Mouse (Mus musculus): ENCODE measurements around the gene Terb1. TPM values are rescaled to one million over a fixed set of nuclear protein-coding genes. Genes with fewer than 3 reads are reported as not detected.

Gene Terb1
- polyA plus RNA-seq, 1 experiment, result not detected

DNA sequence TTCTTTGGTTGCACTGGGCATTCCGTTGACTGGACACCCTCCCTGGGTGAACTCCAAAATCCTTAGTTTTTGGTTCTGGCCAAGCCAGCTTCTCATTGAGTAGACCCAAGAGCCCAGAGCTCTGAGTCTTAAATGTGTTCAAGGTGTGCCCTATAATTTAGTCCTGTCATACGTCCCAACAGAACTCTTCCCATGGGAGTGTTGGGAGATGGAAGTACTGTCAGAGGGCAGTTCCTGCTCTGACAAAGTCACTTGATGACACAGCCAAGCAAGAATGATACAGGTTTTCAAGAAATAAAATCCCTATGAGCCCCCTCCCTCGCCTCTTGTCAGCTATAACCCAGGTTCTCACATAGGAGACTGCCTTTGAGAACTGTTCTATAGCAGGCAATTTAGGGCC lies 424 bp upstream of the Terb1 start:
- TF ChIP-seq POLR2A (IDR thresholded peaks at IDR 0.05; ENCODE audit: insufficient read depth, low read depth, low read length) (no peak), CTCF (IDR thresholded peaks at IDR 0.05; ENCODE audit: insufficient read depth, low read depth, low read length) (no peak)
- no peak overlapping the region for H3K27ac ChIP-seq (ENCODE audit: insufficient read depth, low read depth, low read length)
- H3K4me3 ChIP-seq (ENCODE audit: insufficient read depth, low read depth, low read length), result no peak overlapping the region
- H3K4me1 ChIP-seq (ENCODE audit: control insufficient read depth, insufficient read depth, low read length), result peaks cover 6% of the 10 kb centered on the region; the same call in 1 of the 2 replicates
- 83% methylated on average over 3 of the region's 3 CpGs for WGBS

DNA sequence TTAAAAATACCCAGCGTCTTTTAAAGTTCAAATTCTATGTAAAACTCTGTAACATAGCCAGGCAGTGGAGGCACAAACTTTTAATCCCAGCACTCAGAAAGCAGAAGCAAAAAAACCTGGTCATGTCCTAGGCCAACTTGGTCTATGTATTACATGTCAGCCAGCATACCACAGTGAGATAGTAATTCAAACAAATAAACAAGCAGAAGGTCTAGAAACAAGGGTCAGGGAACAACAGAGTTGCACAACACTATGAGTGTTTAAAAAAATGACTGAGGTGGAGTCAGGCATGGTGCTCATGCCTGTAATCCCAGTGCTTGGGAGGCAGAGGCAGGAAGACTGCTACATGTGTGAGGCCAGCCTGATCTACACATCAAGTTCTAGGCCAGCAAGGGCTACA lies 30.6 kb downstream of the Terb1 start:
- WGBS, result 59% methylated on average over 1 of the region's 1 CpGs
- TF ChIP-seq POLR2A (IDR thresholded peaks at IDR 0.05; ENCODE audit: insufficient read depth, low read depth, low read length) (no peak), CTCF (IDR thresholded peaks at IDR 0.05; ENCODE audit: insufficient read depth, low read depth, low read length) (no peak)
- no peak overlapping the region for H3K4me3 ChIP-seq (ENCODE audit: insufficient read depth, low read depth, low read length)
- H3K4me1 ChIP-seq (ENCODE audit: control insufficient read depth, insufficient read depth, low read length), result no peaks in the 10 kb centered on the region
- no peak overlapping the region for H3K27ac ChIP-seq (ENCODE audit: insufficient read depth, low read depth, low read length)

DNA sequence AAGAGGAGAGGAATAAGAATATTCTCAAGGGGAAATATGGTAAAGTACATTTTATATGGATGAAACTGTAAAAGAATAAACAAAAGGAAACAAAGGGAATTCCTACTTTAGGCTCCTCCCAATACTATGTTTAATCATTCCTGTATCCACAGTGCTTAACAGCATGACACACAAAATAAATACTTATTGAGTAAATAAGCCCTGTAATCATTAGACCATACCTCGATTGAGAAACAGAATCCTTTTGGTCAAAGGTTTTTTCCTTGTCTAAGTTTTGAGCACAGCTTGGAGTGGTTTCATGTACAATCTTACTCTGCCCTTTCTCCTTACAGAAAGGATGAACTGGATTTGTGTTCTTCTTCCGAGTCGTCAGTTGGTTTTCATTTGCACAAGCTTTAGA lies 37.2 kb downstream of the Terb1 start:
- 68% methylated on average over 3 of the region's 3 CpGs for WGBS
- TF ChIP-seq CTCF (IDR thresholded peaks at IDR 0.05; ENCODE audit: insufficient read depth, low read depth, low read length) (no peak), POLR2A (IDR thresholded peaks at IDR 0.05; ENCODE audit: insufficient read depth, low read depth, low read length) (no peak)
- Histone ChIP-seq H3K4me1 (ENCODE audit: control insufficient read depth, insufficient read depth, low read length) (no peaks in the 10 kb centered on the region), H3K27ac (ENCODE audit: insufficient read depth, low read depth, low read length) (no peak overlapping the region), H3K4me3 (ENCODE audit: insufficient read depth, low read depth, low read length) (no peak overlapping the region)

DNA sequence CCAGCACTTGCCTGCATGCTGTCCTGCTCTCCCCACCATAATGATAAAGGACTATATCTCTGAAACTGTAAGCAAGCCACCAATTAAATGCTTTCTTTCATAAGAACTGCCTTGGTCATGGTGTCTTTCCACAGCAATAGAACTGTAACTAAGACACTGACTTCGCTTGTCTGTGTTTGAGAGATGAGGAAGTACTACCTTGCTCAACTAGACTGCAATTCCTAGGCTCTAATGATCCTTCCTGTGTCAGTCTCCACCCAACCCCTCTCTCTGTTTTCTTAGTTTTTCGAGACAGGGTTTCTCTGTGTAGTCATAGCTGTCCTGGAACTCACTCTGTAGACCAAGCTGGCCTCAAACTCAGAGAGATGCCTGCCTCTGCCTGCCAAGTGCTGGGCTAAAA lies 42.2 kb downstream of the Terb1 start:
- Histone ChIP-seq H3K4me3 (ENCODE audit: insufficient read depth, low read depth, low read length) (no peak overlapping the region), H3K4me1 (ENCODE audit: control insufficient read depth, insufficient read depth, low read length) (no peaks in the 10 kb centered on the region), H3K27ac (ENCODE audit: insufficient read depth, low read depth, low read length) (no peak overlapping the region)
- WGBS, result 78% methylated on average over 2 of the region's 2 CpGs
- no peak for TF ChIP-seq CTCF (IDR thresholded peaks at IDR 0.05; ENCODE audit: insufficient read depth, low read depth, low read length)
- TF ChIP-seq POLR2A (IDR thresholded peaks at IDR 0.05; ENCODE audit: insufficient read depth, low read depth, low read length), result no peak

- Histone ChIP-seq H3K27ac (ENCODE audit: insufficient read depth, low read depth, low read length) (no peak overlapping the region), H3K4me3 (ENCODE audit: insufficient read depth, low read depth, low read length) (no peak overlapping the region), H3K4me1 (ENCODE audit: control insufficient read depth, insufficient read depth, low read length) (no peaks in the 10 kb centered on the region)
- 96% methylated on average over 3 of the region's 3 CpGs for WGBS
- TF ChIP-seq POLR2A (IDR thresholded peaks at IDR 0.05; ENCODE audit: insufficient read depth, low read depth, low read length) (no peak), CTCF (IDR thresholded peaks at IDR 0.05; ENCODE audit: insufficient read depth, low read depth, low read length) (no peak)
Measured at GRCm38 (mm10) chr8:104452177-104452576, 57.5 kb downstream of the Terb1 start.

GRCm38 (mm10) chr8:104448796-104449195 lies 60.9 kb downstream of the Terb1 start:
- TF ChIP-seq CTCF (IDR thresholded peaks at IDR 0.05; ENCODE audit: insufficient read depth, low read depth, low read length) (no peak), POLR2A (IDR thresholded peaks at IDR 0.05; ENCODE audit: insufficient read depth, low read depth, low read length) (no peak)
- H3K27ac ChIP-seq (ENCODE audit: insufficient read depth, low read depth, low read length), result no peak overlapping the region
- no peak overlapping the region for H3K4me3 ChIP-seq (ENCODE audit: insufficient read depth, low read depth, low read length)
- peaks cover 2% of the 10 kb centered on the region; the same call in 1 of the 2 replicates for H3K4me1 ChIP-seq (ENCODE audit: control insufficient read depth, insufficient read depth, low read length)
- 17% methylated on average over 3 of the region's 3 CpGs for WGBS

DNA sequence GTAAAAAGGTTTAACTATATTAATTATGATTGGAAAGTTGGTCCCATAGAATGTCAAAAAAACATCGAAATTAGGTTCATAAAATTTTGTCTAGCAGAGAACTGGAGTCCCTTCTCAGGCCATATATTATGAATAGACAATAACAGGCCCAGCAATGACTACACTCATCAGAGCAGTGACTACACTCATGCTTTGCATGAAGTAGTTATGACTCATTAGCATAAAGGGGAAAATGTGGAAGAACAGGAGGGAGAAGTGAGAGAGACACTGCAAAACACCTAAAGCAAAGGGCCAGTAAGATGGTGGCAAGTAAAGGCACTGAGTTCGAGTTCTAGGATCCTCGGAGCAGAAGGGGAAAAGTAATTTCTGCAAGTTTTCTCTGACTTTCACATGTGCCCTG lies 63.7 kb downstream of the Terb1 start:
- H3K27ac ChIP-seq (ENCODE audit: insufficient read depth, low read depth, low read length), result no peak overlapping the region
- peaks cover 5% of the 10 kb centered on the region for H3K4me1 ChIP-seq (ENCODE audit: control insufficient read depth, insufficient read depth, low read length)
- WGBS, result 85% methylated on average over 3 of the region's 3 CpGs
- H3K4me3 ChIP-seq (ENCODE audit: insufficient read depth, low read depth, low read length), result no peak overlapping the region
- no peak for TF ChIP-seq POLR2A (IDR thresholded peaks at IDR 0.05; ENCODE audit: insufficient read depth, low read depth, low read length)
- no peak for TF ChIP-seq CTCF (IDR thresholded peaks at IDR 0.05; ENCODE audit: insufficient read depth, low read depth, low read length)

DNA sequence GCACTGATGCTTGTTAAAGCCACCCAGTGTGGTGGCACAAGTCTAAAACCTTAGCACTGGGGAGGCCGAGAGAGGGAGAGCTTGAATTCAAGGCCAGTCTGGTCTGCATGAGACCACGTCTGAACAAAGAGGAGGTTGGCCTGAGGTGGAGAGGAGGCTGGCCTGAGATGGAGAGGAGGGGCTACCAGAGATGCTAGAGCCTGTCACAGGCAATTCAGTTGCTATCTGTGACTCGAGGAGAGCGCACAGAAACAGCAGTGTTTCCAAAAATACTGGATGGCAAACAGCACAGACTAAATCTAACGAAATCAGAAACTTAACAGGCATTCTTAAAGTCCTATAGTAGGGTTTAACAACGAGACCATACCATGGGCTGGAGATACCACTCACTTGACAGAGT lies 64.5 kb downstream of the Terb1 start:
- H3K27ac ChIP-seq (ENCODE audit: insufficient read depth, low read depth, low read length), result no peak overlapping the region
- no peak overlapping the region for H3K4me3 ChIP-seq (ENCODE audit: insufficient read depth, low read depth, low read length)
- 47% methylated on average over 6 of the region's 6 CpGs for WGBS
- TF ChIP-seq POLR2A (IDR thresholded peaks at IDR 0.05; ENCODE audit: insufficient read depth, low read depth, low read length) (no peak), CTCF (IDR thresholded peaks at IDR 0.05; ENCODE audit: insufficient read depth, low read depth, low read length) (no peak)
- peaks cover 5% of the 10 kb centered on the region for H3K4me1 ChIP-seq (ENCODE audit: control insufficient read depth, insufficient read depth, low read length)

- Histone ChIP-seq H3K4me1 (ENCODE audit: control insufficient read depth, insufficient read depth, low read length) (peaks cover 8% of the 10 kb centered on the region), H3K27ac (ENCODE audit: insufficient read depth, low read depth, low read length) (no peak overlapping the region), H3K4me3 (ENCODE audit: insufficient read depth, low read depth, low read length) (no peak overlapping the region)
- TF ChIP-seq CTCF (IDR thresholded peaks at IDR 0.05; ENCODE audit: insufficient read depth, low read depth, low read length), result no peak
- TF ChIP-seq POLR2A (IDR thresholded peaks at IDR 0.05; ENCODE audit: insufficient read depth, low read depth, low read length), result no peak
- 59% methylated on average over 7 of the region's 7 CpGs for WGBS
Measured at GRCm38 (mm10) chr8:104443125-104443679, 66.5 kb downstream of the Terb1 start.

Measured in olfactory bulb, adult 2 months (tissue).